Mouse (Mus musculus) liver, embryonic 11.5 days (tissue): Measurements from ENCODE around the gene Olfr1212. TPM values are rescaled to one million over a fixed set of nuclear protein-coding genes. Genes with fewer than 3 reads are reported as not detected.

Experiments used
- ATAC-seq: fragments of 200-750 bp; cut with Nextera tagmentation; replicated peaks from 2 replicates; pipeline ENCODE4 v1.8.0; 2017; ENCODE audit warnings: moderate number of reproducible peaks, mild to moderate bottlenecking, moderate TSS enrichment, moderate library complexity; ENCODE audit not compliant: low FRiP score
- DNase-seq: peaks from one replicate; pipeline ENCODE4 v3.0.0-alpha.2; 2017; ENCODE audit warnings: low spot score
- H3K27ac ChIP-seq: fragments of 300-500 bp; sonication (generic); 2 replicates; pipeline ENCODE4 v1.5.1; 2014; ENCODE audit warnings: mild to moderate bottlenecking, low read depth, low read length, control low read depth
- H3K27me3 ChIP-seq: fragments of 300-500 bp; sonication (generic); replicated peaks from 2 replicates; pipeline ENCODE4 v1.6.1; 2014; ENCODE audit warnings: low read length, mixed read lengths; ENCODE audit not compliant: control insufficient read depth, insufficient read depth
- H3K36me3 ChIP-seq: fragments of 300-500 bp; sonication (generic); 2 replicates; pipeline ENCODE4 v1.6.1; 2014; ENCODE audit warnings: mild to moderate bottlenecking, low read length, moderate library complexity, mixed read lengths; ENCODE audit not compliant: control insufficient read depth, insufficient read depth
- H3K4me1 ChIP-seq: fragments of 300-500 bp; sonication (generic); replicated peaks from 2 replicates; pipeline ENCODE4 v1.6.1; 2014; ENCODE audit warnings: low read length, mixed read lengths; ENCODE audit not compliant: control insufficient read depth, insufficient read depth
- H3K4me2 ChIP-seq: fragments of 300-500 bp; sonication (generic); 2 replicates; pipeline ENCODE4 v1.6.1; 2014; ENCODE audit warnings: mild to moderate bottlenecking, control low read depth, moderate library complexity
- H3K4me3 ChIP-seq: fragments of 300-500 bp; sonication (generic); 2 replicates; pipeline ENCODE4 v1.5.1; 2014; ENCODE audit warnings: low read depth, low read length, control low read depth
- H3K9ac ChIP-seq: fragments of 300-500 bp; sonication (generic); 2 replicates; pipeline ENCODE4 v1.6.1; 2014; ENCODE audit warnings: low read depth, low read length, control low read depth
- H3K9me3 ChIP-seq: fragments of 300-500 bp; sonication (generic); 2 replicates; pipeline ENCODE4 v1.6.1; 2016; ENCODE audit warnings: low read length, inconsistent platforms, mixed read lengths; ENCODE audit not compliant: control insufficient read depth
- WGBS: fragments of 180-500 bp; shearing (Covaris S2); extraction: QIAGEN DNeasy Blood & Tissue Kit; methylation state at CpG from one replicate; pipeline ENCODE4 v1.1.7; 2014; 5-methylcytosine and 5-hydroxymethylcytosine counted together
- polyA plus RNA-seq: library from polyadenylated mRNA; unstranded; fragments of >200 nt; fragmentation: Nextera tagmentation; extraction: Ambion mirVana; gene quantifications from 2 replicates; pipeline ENCODE4 v1.2.1, GENCODE M21; 2014

Olfr1212 gene
- polyA plus RNA-seq: not detected in 2 replicates

GRCm38 (mm10) chr2:88953669-88954068, at the start of gene Olfr1212:
Olfr1212 (plus strand) TSS chr2:88953969.
- no peak within 1 kb of the TSS for H3K9ac ChIP-seq
- H3K4me1 ChIP-seq: no peaks in the 10 kb centered on the region
- H3K9me3 ChIP-seq: no peaks in the 10 kb centered on the region
- no peaks in the 10 kb centered on the region for H3K27me3 ChIP-seq
- no peak within 1 kb of the TSS for H3K4me2 ChIP-seq
- H3K4me3 ChIP-seq: no peak within 1 kb of the TSS
- no peak for ATAC-seq
- no peak within 1 kb of the TSS for H3K27ac ChIP-seq
- no peaks in the 10 kb centered on the region for H3K36me3 ChIP-seq
- DNase-seq: no peak

GRCm38 (mm10) chr2:88915057-88915456, 38.7 kb upstream of the Olfr1212 start, which contains the start of gene Olfr1209:
Olfr1209 (minus strand) TSS chr2:88915157.
- no peak for ATAC-seq
- no peaks in the 10 kb centered on the region for H3K4me1 ChIP-seq

GRCm38 (mm10) chr2:88938011-88938410, 15.8 kb upstream of the Olfr1212 start, which contains the start of gene Olfr1211:
Olfr1211 (minus strand) TSS chr2:88938111.
- H3K9me3 ChIP-seq: no peaks in the 10 kb centered on the region
- H3K27me3 ChIP-seq: no peaks in the 10 kb centered on the region
- no peak within 1 kb of the TSS for H3K4me2 ChIP-seq
- H3K27ac ChIP-seq: no peak within 1 kb of the TSS
- no peak within 1 kb of the TSS for H3K4me3 ChIP-seq
- WGBS: 83% methylated on average over 1 of the region's 1 CpGs
- no peaks in the 10 kb centered on the region for H3K36me3 ChIP-seq
- H3K4me1 ChIP-seq: no peaks in the 10 kb centered on the region
- H3K9ac ChIP-seq: no peak within 1 kb of the TSS
- DNase-seq (no peak), ATAC-seq (no peak)

More at GRCm38 (mm10) chr2:88915057-88915456, 38.7 kb upstream of the Olfr1212 start, which contains the start of gene Olfr1209:
- Histone ChIP-seq H3K27ac (no peak within 1 kb of the TSS), H3K27me3 (no peaks in the 10 kb centered on the region), H3K9ac (no peak within 1 kb of the TSS), H3K4me3 (no peak within 1 kb of the TSS), H3K36me3 (no peaks in the 10 kb centered on the region), H3K4me2 (no peak within 1 kb of the TSS), H3K9me3 (no peaks in the 10 kb centered on the region)
- 85% methylated on average over 3 of the region's 3 CpGs for WGBS
- DNase-seq: no peak

GRCm38 (mm10) chr2:88980181-88980580, 26.4 kb downstream of the Olfr1212 start, which contains the start of gene Gm13762:
Gm13762 (minus strand) TSS chr2:88980281.
- DNase-seq (no peak), ATAC-seq (no peak)
- H3K27me3 ChIP-seq: no peaks in the 10 kb centered on the region
- H3K4me1 ChIP-seq: no peaks in the 10 kb centered on the region
- H3K4me3 ChIP-seq: no peak within 1 kb of the TSS
- no peaks in the 10 kb centered on the region for H3K9me3 ChIP-seq
- H3K9ac ChIP-seq: no peak within 1 kb of the TSS
- H3K27ac ChIP-seq: no peak within 1 kb of the TSS
- WGBS: 77% methylated on average over 1 of the region's 1 CpGs
- H3K36me3 ChIP-seq: no peaks in the 10 kb centered on the region
- no peak within 1 kb of the TSS for H3K4me2 ChIP-seq

GRCm38 (mm10) chr2:88992553-88992952, 38.8 kb downstream of the Olfr1212 start, which contains the start of gene Olfr1214:
Olfr1214 (minus strand) TSS chr2:88992653.
- Histone ChIP-seq H3K27ac (no peak within 1 kb of the TSS), H3K9ac (no peak within 1 kb of the TSS), H3K4me2 (no peak within 1 kb of the TSS), H3K36me3 (no peaks in the 10 kb centered on the region), H3K9me3 (no peaks in the 10 kb centered on the region), H3K4me3 (no peak within 1 kb of the TSS), H3K4me1 (no peaks in the 10 kb centered on the region), H3K27me3 (no peaks in the 10 kb centered on the region)
- ATAC-seq: no peak
- DNase-seq: no peak
- WGBS: 78% methylated on average over 1 of the region's 1 CpGs

- WGBS: 58% methylated on average over 2 of the region's 2 CpGs
- DNase-seq (no peak), ATAC-seq (no peak)
- no peaks in the 10 kb centered on the region for H3K27me3 ChIP-seq
- H3K9me3 ChIP-seq: no peaks in the 10 kb centered on the region
- no peak within 1 kb of the TSS for H3K4me2 ChIP-seq
- H3K9ac ChIP-seq: no peak within 1 kb of the TSS
- no peaks in the 10 kb centered on the region for H3K36me3 ChIP-seq
- H3K4me3 ChIP-seq: no peak within 1 kb of the TSS
- no peak within 1 kb of the TSS for H3K27ac ChIP-seq
- no peaks in the 10 kb centered on the region for H3K4me1 ChIP-seq
Observed at GRCm38 (mm10) chr2:89006873-89007272, 53.1 kb downstream of the Olfr1212 start, which contains the start of gene Olfr1215. Olfr1215 (minus strand) TSS chr2:89006973.

Other genes with a start within 250 kb of the Olfr1212 start
- not detected in 2 replicates for gene Olfr1196, start 249.4 kb upstream of the Olfr1212 start, polyA plus RNA-seq
- gene Olfr1197, start 221.6 kb upstream of the Olfr1212 start, polyA plus RNA-seq: not detected in 2 replicates
- not detected in 2 replicates for gene Olfr1198, start 202.6 kb upstream of the Olfr1212 start, polyA plus RNA-seq
- not detected in 2 replicates for gene Olfr1199, start 193.5 kb upstream of the Olfr1212 start, polyA plus RNA-seq
- not detected in 2 replicates for gene Olfr1200, start 183.5 kb upstream of the Olfr1212 start, polyA plus RNA-seq
- gene Olfr1201, start 160.9 kb upstream of the Olfr1212 start, polyA plus RNA-seq: not detected in 2 replicates
- not detected in 2 replicates for gene Olfr1202, start 139.5 kb upstream of the Olfr1212 start, polyA plus RNA-seq
- not detected in 2 replicates for gene Olfr1205, start 124.2 kb upstream of the Olfr1212 start, polyA plus RNA-seq
- not detected in 2 replicates for gene Olfr1204, start 104.7 kb upstream of the Olfr1212 start, polyA plus RNA-seq
- not detected in 2 replicates for gene Olfr1206, start 90.7 kb upstream of the Olfr1212 start, polyA plus RNA-seq
- gene Olfr1208, start 51.7 kb upstream of the Olfr1212 start, polyA plus RNA-seq: not detected in 2 replicates
- gene Olfr1209, start 38.8 kb upstream of the Olfr1212 start, polyA plus RNA-seq: not detected in 2 replicates
- gene Olfr1211, start 15.9 kb upstream of the Olfr1212 start, polyA plus RNA-seq: not detected in 2 replicates
- not detected in 2 replicates for gene Gm13762, start 26.3 kb downstream of the Olfr1212 start, polyA plus RNA-seq
- not detected in 2 replicates for gene Olfr1214, start 38.7 kb downstream of the Olfr1212 start, polyA plus RNA-seq
- gene Olfr1215, start 53.0 kb downstream of the Olfr1212 start, polyA plus RNA-seq: not detected in 2 replicates
- gene Olfr1216, start 64.4 kb downstream of the Olfr1212 start, polyA plus RNA-seq: not detected in 2 replicates
- not detected in 2 replicates for gene Olfr1217, start 78.1 kb downstream of the Olfr1212 start, polyA plus RNA-seq
- gene Olfr1218, start 107.2 kb downstream of the Olfr1212 start, polyA plus RNA-seq: not detected in 2 replicates
- gene Olfr1219, start 129.5 kb downstream of the Olfr1212 start, polyA plus RNA-seq: not detected in 2 replicates
- gene Olfr1220, start 152.9 kb downstream of the Olfr1212 start, polyA plus RNA-seq: not detected in 2 replicates
- gene Olfr1221, start 163.3 kb downstream of the Olfr1212 start, polyA plus RNA-seq: not detected in 2 replicates
- gene Olfr1222, start 179.1 kb downstream of the Olfr1212 start, polyA plus RNA-seq: not detected in 2 replicates
- not detected in 2 replicates for gene Olfr1223, start 197.6 kb downstream of the Olfr1212 start, polyA plus RNA-seq
- not detected in 2 replicates for gene Olfr1224-ps1, start 210.1 kb downstream of the Olfr1212 start, polyA plus RNA-seq
- not detected in 2 replicates for gene Olfr1225, start 220.7 kb downstream of the Olfr1212 start, polyA plus RNA-seq
- gene Olfr1226, start 246.1 kb downstream of the Olfr1212 start, polyA plus RNA-seq: not detected in 2 replicates